In the genomic region with DNA sequence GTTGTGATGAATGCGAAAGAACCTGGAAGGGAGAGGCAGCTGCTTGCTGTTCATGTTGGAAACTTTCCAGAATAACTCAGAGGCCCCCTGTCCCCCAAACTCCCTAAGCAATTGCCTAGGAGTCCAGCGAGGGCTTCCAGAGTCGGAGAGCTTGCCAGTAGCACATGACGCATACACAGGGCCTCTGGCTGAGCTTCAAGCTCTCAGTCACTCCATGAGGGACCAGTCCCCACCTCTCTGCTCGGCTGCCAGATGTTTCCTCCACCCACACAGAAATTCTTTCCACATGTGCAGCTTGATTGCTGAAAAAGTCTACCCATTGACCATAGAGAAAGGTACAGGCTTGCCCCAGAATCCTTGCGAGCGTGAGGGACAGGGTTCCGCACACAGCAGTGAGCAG, we compare ENCODE assay signal across 9 mouse cellular contexts.
A peak's percentile ranks its signal among the peaks of the same experiment; 100 is the strongest.
DNase-seq lines count a peak whose midpoint lies in the region; ATAC-seq and TF ChIP-seq lines count a peak whose summit lies in the region.
"Had no signal": no experiment of that assay in that cellular context is flagged by ENCODE, and none has a peak within 500 bp of the region (broad histone marks: within the 10 kb centered on the region; RNA-seq: fewer than 3 reads in every experiment).

No protein-coding gene starts in this region.

- DNase-seq in layer of hippocampus, adult 11-12 months (ENCODE audit: low spot score): peak; percentile 47
- DNase-seq in layer of hippocampus, adult 9-10 months (ENCODE audit: low spot score): no peak
- DNase-seq in Muller cell, postnatal 12 days (ENCODE audit: inconsistent ontology term): peak; percentile 70
- DNase-seq in gastrocnemius, adult 2 months: peak; percentile 87
- peak; percentile 66 for DNase-seq in intestine, embryonic 14.5 days (ENCODE audit: low spot score)
- peak; percentile 84 for DNase-seq in lung, postnatal 10 days
- DNase-seq in c-Kit-positive CD71-positive TER-119-positive erythroid progenitor cells, embryonic 14.5 days (ENCODE audit: low spot score): no peak

- no peak overlapping the region for H3K4me2 ChIP-seq in intestine, embryonic 14.5 days (ENCODE audit: low read length)

- H3K27me3 ChIP-seq in intestine, embryonic 14.5 days (replicated peaks; ENCODE audit: control insufficient read depth, insufficient read depth, low read length): no peaks in the 10 kb centered on the region

- no peak for ATAC-seq in intestine, embryonic 14.5 days (replicated peaks; ENCODE audit: low FRiP score, low TSS enrichment, low read depth)
- no peak for ATAC-seq in monocyte, adult 5-6 weeks (replicated peaks; ENCODE audit: insufficient number of reproducible peaks, low FRiP score, low TSS enrichment, poor library complexity, severe bottlenecking)

- TF ChIP-seq CTCF in gastrocnemius, adult 2 months (IDR thresholded peaks at IDR 0.05): no peak

- peak overlapping the region; percentile 71 for H3K27ac ChIP-seq in gastrocnemius, adult 2 months
- H3K27ac ChIP-seq in intestine, embryonic 14.5 days (ENCODE audit: low read depth): 0 out of 2 replicates have a peak overlapping the region, but pooled peaks have one; percentile 16
- H3K27ac ChIP-seq: left cerebral cortex, adult 2 months had no signal

- intact Hi-C loops in gastrocnemius, adult 2 months (cut with DNase I): loop anchor here (10.0 kb wide), 1 partner anchor 181 kb away; no protein-coding TSS in a partner anchor

- H3K4me3 ChIP-seq in gastrocnemius, adult 2 months: peak overlapping the region; percentile 50
- H3K4me3 ChIP-seq in intestine, embryonic 14.5 days (ENCODE audit: low read depth, low read length): no peak overlapping the region
- H3K4me3 ChIP-seq: left cerebral cortex, adult 2 months had no signal

- no peak overlapping the region for H3K9ac ChIP-seq in intestine, embryonic 14.5 days (ENCODE audit: low read length)

- H3K4me1 ChIP-seq in intestine, embryonic 14.5 days (replicated peaks; ENCODE audit: control insufficient read depth, insufficient read depth, low read length): peaks cover 31% of the 10 kb centered on the region

- no peaks in the 10 kb centered on the region for H3K36me3 ChIP-seq in intestine, embryonic 14.5 days (ENCODE audit: control insufficient read depth, insufficient read depth, low read length)

- H3K9me3 ChIP-seq in intestine, embryonic 14.5 days (ENCODE audit: control insufficient read depth, low read length): no peaks in the 10 kb centered on the region

- 42% methylated on average over 8 of the region's 8 CpGs for WGBS in intestine, embryonic 14.5 days

Comparison
In these comparisons a context has a peak if more than half of its experiments do, and no peak if none do; other contexts are left out.
1. DNase-seq: peak in layer of hippocampus, adult 11-12 months (single experiment), Muller cell, postnatal 12 days (single experiment), gastrocnemius, adult 2 months (single experiment), intestine, embryonic 14.5 days (single experiment) and lung, postnatal 10 days (single experiment); none in layer of hippocampus, adult 9-10 months (single experiment) and c-Kit-positive CD71-positive TER-119-positive erythroid progenitor cells, embryonic 14.5 days (single experiment).